Mouse (Mus musculus): ENCODE data around the gene Uqcc3.

GRCm38 (mm10) chr19:8919000-8919399 is 38.3 kb upstream of the Uqcc3 start:
- no peak for TF ChIP-seq CTCF (IDR thresholded peaks at IDR 0.05; ENCODE audit: low read depth)
- no peak for TF ChIP-seq EP300 (IDR thresholded peaks at IDR 0.05; ENCODE audit: low read depth)

Data from heart, postnatal 0 days (tissue).